Mouse (Mus musculus): ENCODE data around the gene Dppa2. TPM values are rescaled to one million over a fixed set of nuclear protein-coding genes. Genes with fewer than 3 reads are reported as not detected.

Dppa2 gene
- polyA plus RNA-seq, 1 experiment from 2014 or later, result not detected

DNA sequence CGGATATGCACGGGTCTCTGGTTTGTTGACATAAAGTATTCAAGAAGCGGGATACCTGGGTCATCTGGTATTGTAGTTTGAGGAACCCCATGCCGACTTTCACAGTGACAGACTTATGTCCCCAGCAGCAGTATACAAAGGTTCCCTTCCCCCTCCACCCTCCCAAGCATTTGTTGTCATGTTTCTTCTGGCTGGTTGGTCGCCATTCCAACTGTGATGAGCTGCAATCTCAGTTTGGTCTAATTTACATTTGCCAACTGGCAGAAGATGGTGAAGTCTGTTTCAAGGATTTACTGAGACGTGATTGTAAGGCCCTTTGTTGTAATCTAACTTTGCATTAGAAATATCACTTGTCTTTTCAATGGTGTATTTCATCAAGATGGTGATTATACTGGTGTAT lies 19.4 kb downstream of the Dppa2 start:
- DNase-seq (ENCODE audit: low spot score), result no peak

GRCm38 (mm10) chr16:48323602-48324345 lies 20.1 kb downstream of the Dppa2 start:
- Histone ChIP-seq H3K4me3 (ENCODE audit: low read depth, low read length) (no peak overlapping the region), H3K9ac (ENCODE audit: low read length) (no peak overlapping the region), H3K4me2 (ENCODE audit: low read depth, low read length, severe bottlenecking) (no peak overlapping the region), H3K27ac (ENCODE audit: low read depth, low read length) (no peak overlapping the region), H3K27me3 (ENCODE audit: control insufficient read depth, insufficient read depth, low read length) (no peaks in the 10 kb centered on the region), H3K36me3 (ENCODE audit: control insufficient read depth, insufficient read depth, low read length) (no peaks in the 10 kb centered on the region), H3K4me1 (replicated peaks; ENCODE audit: control insufficient read depth, insufficient read depth, low read length) (no peaks in the 10 kb centered on the region), H3K9me3 (ENCODE audit: control insufficient read depth, low read length) (no peaks in the 10 kb centered on the region)
- ATAC-seq (replicated peaks; ENCODE audit: low FRiP score), result no peak
- whole genome bisulfite sequencing, result 88% methylated on average over 8 of the region's 8 CpGs
- no peak for DNase-seq (ENCODE audit: low spot score)

More for the DNA sequence above, 19.4 kb downstream of the Dppa2 start:
- no peaks in the 10 kb centered on the region for H3K36me3 ChIP-seq (ENCODE audit: control insufficient read depth, insufficient read depth, low read length)
- 77% methylated on average over 6 of the region's 6 CpGs for WGBS
- no peaks in the 10 kb centered on the region for H3K4me1 ChIP-seq (replicated peaks; ENCODE audit: control insufficient read depth, insufficient read depth, low read length)
- no peak overlapping the region for H3K9ac ChIP-seq (ENCODE audit: low read length)
- H3K27ac ChIP-seq (ENCODE audit: low read depth, low read length), result no peak overlapping the region
- no peaks in the 10 kb centered on the region for H3K27me3 ChIP-seq (ENCODE audit: control insufficient read depth, insufficient read depth, low read length)
- no peak for ATAC-seq (replicated peaks; ENCODE audit: low FRiP score)
- H3K4me3 ChIP-seq (ENCODE audit: low read depth, low read length), result no peak overlapping the region
- H3K4me2 ChIP-seq (ENCODE audit: low read depth, low read length, severe bottlenecking), result no peak overlapping the region
- H3K9me3 ChIP-seq (ENCODE audit: control insufficient read depth, low read length), result no peaks in the 10 kb centered on the region

- WGBS, result 88% methylated on average over 5 of the region's 5 CpGs
- Histone ChIP-seq H3K27ac (ENCODE audit: low read depth, low read length) (no peak overlapping the region), H3K9ac (ENCODE audit: low read length) (no peak overlapping the region), H3K4me2 (ENCODE audit: low read depth, low read length, severe bottlenecking) (no peak overlapping the region), H3K27me3 (ENCODE audit: control insufficient read depth, insufficient read depth, low read length) (no peaks in the 10 kb centered on the region), H3K4me3 (ENCODE audit: low read depth, low read length) (no peak overlapping the region), H3K4me1 (replicated peaks; ENCODE audit: control insufficient read depth, insufficient read depth, low read length) (no peaks in the 10 kb centered on the region), H3K9me3 (ENCODE audit: control insufficient read depth, low read length) (no peaks in the 10 kb centered on the region), H3K36me3 (ENCODE audit: control insufficient read depth, insufficient read depth, low read length) (no peaks in the 10 kb centered on the region)
- no peak for DNase-seq (ENCODE audit: low spot score)
- ATAC-seq (replicated peaks; ENCODE audit: low FRiP score), result no peak
These were observed 23.2 kb downstream of the Dppa2 start for GRCm38 (mm10) chr16:48326903-48327302.

GRCm38 (mm10) chr16:48328420-48328819 lies 24.7 kb downstream of the Dppa2 start:
- Histone ChIP-seq H3K27ac (ENCODE audit: low read depth, low read length) (no peak overlapping the region), H3K9me3 (ENCODE audit: control insufficient read depth, low read length) (no peaks in the 10 kb centered on the region), H3K9ac (ENCODE audit: low read length) (no peak overlapping the region), H3K27me3 (ENCODE audit: control insufficient read depth, insufficient read depth, low read length) (no peaks in the 10 kb centered on the region), H3K4me2 (ENCODE audit: low read depth, low read length, severe bottlenecking) (no peak overlapping the region), H3K4me1 (replicated peaks; ENCODE audit: control insufficient read depth, insufficient read depth, low read length) (no peaks in the 10 kb centered on the region), H3K36me3 (ENCODE audit: control insufficient read depth, insufficient read depth, low read length) (no peaks in the 10 kb centered on the region), H3K4me3 (ENCODE audit: low read depth, low read length) (no peak overlapping the region)
- ATAC-seq (replicated peaks; ENCODE audit: low FRiP score) (no peak), DNase-seq (ENCODE audit: low spot score) (no peak)
- WGBS, result 96% methylated on average over 2 of the region's 2 CpGs

DNA sequence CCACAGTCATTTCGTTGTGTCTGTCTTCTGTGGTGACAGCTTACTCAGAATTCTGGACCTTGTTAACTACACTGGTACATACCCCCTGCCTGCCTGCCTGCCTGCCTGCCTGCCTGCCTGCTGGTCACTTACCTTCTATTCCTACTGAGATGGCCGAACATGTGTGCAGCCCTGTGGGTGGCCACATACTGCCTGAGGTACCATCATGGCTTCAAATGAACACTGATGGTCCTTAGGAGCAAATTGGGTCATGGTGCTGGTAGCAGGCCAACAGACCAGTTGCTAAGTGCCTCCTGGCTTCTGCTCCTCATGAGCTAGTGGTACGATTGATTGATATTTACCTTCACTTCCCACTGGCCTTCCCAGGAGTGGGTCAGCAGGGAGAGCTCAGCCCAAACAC lies 28.1 kb downstream of the Dppa2 start:
- Histone ChIP-seq H3K9ac (ENCODE audit: low read length) (no peak overlapping the region), H3K27me3 (ENCODE audit: control insufficient read depth, insufficient read depth, low read length) (no peaks in the 10 kb centered on the region), H3K9me3 (ENCODE audit: control insufficient read depth, low read length) (no peaks in the 10 kb centered on the region), H3K27ac (ENCODE audit: low read depth, low read length) (no peak overlapping the region), H3K4me2 (ENCODE audit: low read depth, low read length, severe bottlenecking) (no peak overlapping the region), H3K4me1 (replicated peaks; ENCODE audit: control insufficient read depth, insufficient read depth, low read length) (no peaks in the 10 kb centered on the region), H3K36me3 (ENCODE audit: control insufficient read depth, insufficient read depth, low read length) (no peaks in the 10 kb centered on the region), H3K4me3 (ENCODE audit: low read depth, low read length) (no peak overlapping the region)
- 92% methylated on average over 3 of the region's 3 CpGs for WGBS
- ATAC-seq (replicated peaks; ENCODE audit: low FRiP score) (no peak), DNase-seq (ENCODE audit: low spot score) (no peak)

DNA sequence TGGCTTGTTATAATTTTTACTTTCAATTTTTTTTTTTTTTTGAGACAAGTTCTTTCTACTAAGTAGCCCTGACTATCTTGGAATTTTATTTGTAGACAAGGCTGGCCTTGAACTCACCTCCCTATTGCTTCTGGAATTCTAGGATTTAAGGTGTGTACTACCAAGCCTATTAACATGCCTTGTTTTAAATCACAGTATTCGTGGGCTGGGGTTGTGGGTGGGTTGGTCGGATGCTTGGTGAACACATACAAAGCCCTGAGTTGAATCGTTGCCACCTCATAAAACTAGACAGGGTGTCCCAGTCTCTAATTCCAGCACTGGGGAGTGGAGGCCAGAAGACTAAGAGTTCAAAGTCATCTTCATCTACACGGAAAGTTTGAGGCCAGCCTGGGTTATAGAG lies 31.6 kb downstream of the Dppa2 start:
- Histone ChIP-seq H3K27me3 (ENCODE audit: control insufficient read depth, insufficient read depth, low read length) (no peaks in the 10 kb centered on the region), H3K9ac (ENCODE audit: low read length) (no peak overlapping the region), H3K36me3 (ENCODE audit: control insufficient read depth, insufficient read depth, low read length) (no peaks in the 10 kb centered on the region), H3K4me3 (ENCODE audit: low read depth, low read length) (no peak overlapping the region), H3K4me2 (ENCODE audit: low read depth, low read length, severe bottlenecking) (no peak overlapping the region), H3K9me3 (ENCODE audit: control insufficient read depth, low read length) (no peaks in the 10 kb centered on the region), H3K4me1 (replicated peaks; ENCODE audit: control insufficient read depth, insufficient read depth, low read length) (no peaks in the 10 kb centered on the region), H3K27ac (ENCODE audit: low read depth, low read length) (no peak overlapping the region)
- DNase-seq (ENCODE audit: low spot score) (no peak), ATAC-seq (replicated peaks; ENCODE audit: low FRiP score) (no peak)
- 85% methylated on average over 4 of the region's 4 CpGs for WGBS

DNA sequence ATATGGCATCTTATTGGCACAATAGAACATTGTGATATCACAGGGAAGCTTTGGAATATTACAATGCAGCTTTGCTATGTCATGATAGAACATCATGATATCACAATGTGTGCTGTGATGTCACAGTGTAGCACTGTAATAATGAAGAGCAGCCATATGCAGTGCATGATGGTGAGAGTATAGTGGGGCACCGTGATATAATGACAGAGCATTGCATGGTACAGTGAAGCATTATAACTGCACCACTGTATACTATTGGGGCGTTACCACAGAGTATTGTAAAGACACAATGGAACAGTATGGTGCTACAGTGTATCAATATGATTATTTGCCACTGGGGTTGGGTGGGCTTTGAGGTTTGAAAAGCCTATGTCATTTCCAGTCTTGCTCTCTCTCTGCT lies 40.5 kb downstream of the Dppa2 start:
- Histone ChIP-seq H3K4me3 (ENCODE audit: low read depth, low read length) (no peak overlapping the region), H3K9ac (ENCODE audit: low read length) (no peak overlapping the region), H3K27ac (ENCODE audit: low read depth, low read length) (no peak overlapping the region), H3K36me3 (ENCODE audit: control insufficient read depth, insufficient read depth, low read length) (no peaks in the 10 kb centered on the region), H3K9me3 (ENCODE audit: control insufficient read depth, low read length) (no peaks in the 10 kb centered on the region), H3K4me1 (replicated peaks; ENCODE audit: control insufficient read depth, insufficient read depth, low read length) (no peaks in the 10 kb centered on the region), H3K4me2 (ENCODE audit: low read depth, low read length, severe bottlenecking) (no peak overlapping the region), H3K27me3 (ENCODE audit: control insufficient read depth, insufficient read depth, low read length) (no peaks in the 10 kb centered on the region)
- no peak for ATAC-seq (replicated peaks; ENCODE audit: low FRiP score)
- DNase-seq (ENCODE audit: low spot score), result no peak
- WGBS, result 90% methylated on average over 2 of the region's 2 CpGs

GRCm38 (mm10) chr16:48347246-48347645 lies 43.5 kb downstream of the Dppa2 start:
- H3K36me3 ChIP-seq (ENCODE audit: control insufficient read depth, insufficient read depth, low read length), result no peaks in the 10 kb centered on the region
- no peak for ATAC-seq (replicated peaks; ENCODE audit: low FRiP score)
- no peaks in the 10 kb centered on the region for H3K9me3 ChIP-seq (ENCODE audit: control insufficient read depth, low read length)
- no peak overlapping the region for H3K4me3 ChIP-seq (ENCODE audit: low read depth, low read length)
- no peak for DNase-seq (ENCODE audit: low spot score)
- H3K4me2 ChIP-seq (ENCODE audit: low read depth, low read length, severe bottlenecking), result no peak overlapping the region
- no peaks in the 10 kb centered on the region for H3K4me1 ChIP-seq (replicated peaks; ENCODE audit: control insufficient read depth, insufficient read depth, low read length)
- H3K27ac ChIP-seq (ENCODE audit: low read depth, low read length), result no peak overlapping the region
- WGBS, result 88% methylated on average over 1 of the region's 1 CpGs
- no peaks in the 10 kb centered on the region for H3K27me3 ChIP-seq (ENCODE audit: control insufficient read depth, insufficient read depth, low read length)
- no peak overlapping the region for H3K9ac ChIP-seq (ENCODE audit: low read length)

DNA sequence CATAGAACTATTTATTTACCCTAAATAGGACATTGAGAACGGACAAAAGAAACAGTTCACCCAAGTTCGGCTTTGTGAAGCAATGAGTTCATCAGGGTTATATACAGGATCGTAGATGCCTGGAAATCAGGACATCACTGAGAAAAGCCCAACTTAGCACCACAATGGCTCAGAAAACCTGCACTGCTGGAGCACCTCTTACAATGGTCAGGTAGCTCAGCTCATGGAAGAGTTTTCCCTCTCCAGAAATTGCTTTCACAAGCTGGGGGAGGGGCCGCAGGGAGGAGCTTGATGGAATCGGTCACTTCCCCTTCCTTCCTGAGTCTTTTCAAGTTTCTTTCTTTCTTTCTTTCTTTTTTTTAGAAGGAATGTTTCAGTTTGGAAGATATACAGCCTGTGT lies 52.0 kb downstream of the Dppa2 start:
- Histone ChIP-seq H3K9me3 (ENCODE audit: control insufficient read depth, low read length) (no peaks in the 10 kb centered on the region), H3K27me3 (ENCODE audit: control insufficient read depth, insufficient read depth, low read length) (no peaks in the 10 kb centered on the region), H3K4me2 (ENCODE audit: low read depth, low read length, severe bottlenecking) (no peak overlapping the region), H3K27ac (ENCODE audit: low read depth, low read length) (no peak overlapping the region), H3K4me3 (ENCODE audit: low read depth, low read length) (no peak overlapping the region), H3K4me1 (replicated peaks; ENCODE audit: control insufficient read depth, insufficient read depth, low read length) (no peaks in the 10 kb centered on the region), H3K36me3 (ENCODE audit: control insufficient read depth, insufficient read depth, low read length) (no peaks in the 10 kb centered on the region), H3K9ac (ENCODE audit: low read length) (no peak overlapping the region)
- DNase-seq (ENCODE audit: low spot score) (no peak), ATAC-seq (replicated peaks; ENCODE audit: low FRiP score) (no peak)
- WGBS, result 90% methylated on average over 5 of the region's 5 CpGs
